Mouse (Mus musculus): Measurements from ENCODE around the gene Auh.

Gene Auh

GRCm38 (mm10) chr13:52833748-52834147 lies 95.7 kb downstream of the Auh start:
- DNase-seq (ENCODE audit: low read depth, low spot score), result no peak

- DNase-seq (ENCODE audit: low read depth, low spot score), result peak; percentile 80
Measured at GRCm38 (mm10) chr13:52833220-52833619, 96.3 kb downstream of the Auh start.

- DNase-seq (ENCODE audit: low read depth, low spot score), result no peak
Measured at GRCm38 (mm10) chr13:52832481-52833170, 96.9 kb downstream of the Auh start.

- DNase-seq (ENCODE audit: low read depth, low spot score), result no peak
Measured at GRCm38 (mm10) chr13:52831037-52831757, 98.3 kb downstream of the Auh start.

GRCm38 (mm10) chr13:52828946-52829523 lies 100.4 kb downstream of the Auh start:
- no peak for DNase-seq (ENCODE audit: low read depth, low spot score)

GRCm38 (mm10) chr13:52828217-52828616 lies 101.3 kb downstream of the Auh start:
- DNase-seq (ENCODE audit: low read depth, low spot score), result no peak

GRCm38 (mm10) chr13:52826666-52827065 lies 102.8 kb downstream of the Auh start:
- DNase-seq (ENCODE audit: low read depth, low spot score), result no peak

GRCm38 (mm10) chr13:52824754-52825153 lies 104.7 kb downstream of the Auh start:
- no peak for DNase-seq (ENCODE audit: low read depth, low spot score)

- no peak for DNase-seq (ENCODE audit: low read depth, low spot score)
Measured at GRCm38 (mm10) chr13:52822165-52823149, 107.0 kb downstream of the Auh start.

GRCm38 (mm10) chr13:52821571-52821970 lies 107.9 kb downstream of the Auh start:
- no peak for DNase-seq (ENCODE audit: low read depth, low spot score)

GRCm38 (mm10) chr13:52819901-52820300 lies 109.6 kb downstream of the Auh start:
- no peak for DNase-seq (ENCODE audit: low read depth, low spot score)

GRCm38 (mm10) chr13:52818760-52819159 lies 110.7 kb downstream of the Auh start:
- no peak for DNase-seq (ENCODE audit: low read depth, low spot score)

GRCm38 (mm10) chr13:52817991-52818491 lies 111.4 kb downstream of the Auh start:
- no peak for DNase-seq (ENCODE audit: low read depth, low spot score)

- no peak for DNase-seq (ENCODE audit: low read depth, low spot score)
Measured at GRCm38 (mm10) chr13:52813750-52814149, 115.7 kb downstream of the Auh start.

GRCm38 (mm10) chr13:52812549-52813515 lies 116.6 kb downstream of the Auh start:
- DNase-seq (ENCODE audit: low read depth, low spot score), result peak; percentile 83

GRCm38 (mm10) chr13:52807722-52808121 lies 121.8 kb downstream of the Auh start:
- DNase-seq (ENCODE audit: low read depth, low spot score), result no peak

- no peak for DNase-seq (ENCODE audit: low read depth, low spot score)
Measured at GRCm38 (mm10) chr13:52806029-52806428, 123.5 kb downstream of the Auh start.

- no peak for DNase-seq (ENCODE audit: low read depth, low spot score)
Measured at GRCm38 (mm10) chr13:52805581-52805980, 123.9 kb downstream of the Auh start.

- no peak for DNase-seq (ENCODE audit: low read depth, low spot score)
Measured at GRCm38 (mm10) chr13:52802482-52802881, 127.0 kb downstream of the Auh start.

GRCm38 (mm10) chr13:52800687-52801341 lies 128.7 kb downstream of the Auh start:
- DNase-seq (ENCODE audit: low read depth, low spot score), result no peak
